Mouse (Mus musculus): ENCODE results near the gene Gps2.

- no peak for TF ChIP-seq CTCF (IDR thresholded peaks at IDR 0.05; ENCODE audit: extremely low read depth, insufficient read length, insufficient replicate concordance, low read depth, low read length)
- no peak for TF ChIP-seq POLR2A (IDR thresholded peaks at IDR 0.05; ENCODE audit: low read depth, low read length)
These were observed 32.6 kb downstream of the Gps2 start for GRCm38 (mm10) chr11:69945997-69946891.
